Mouse (Mus musculus) ES-Bruce4 (cell line): ENCODE results near the gene Golt1a. TPM values are rescaled to one million over a fixed set of nuclear protein-coding genes. Genes with fewer than 3 reads are reported as not detected.

ENCODE experiments used
- H3K27ac ChIP-seq: 2 replicates; pipeline ENCODE4 v1.5.1; 2012; ENCODE audit warnings: low read length, inconsistent platforms; ENCODE audit not compliant: insufficient read depth
- H3K27me3 ChIP-seq: 2 replicates; pipeline ENCODE4 v1.6.1; 2012; ENCODE audit warnings: mild to moderate bottlenecking, low read length, inconsistent platforms; ENCODE audit not compliant: control insufficient read depth, poor library complexity, insufficient read depth, severe bottlenecking
- H3K36me3 ChIP-seq: 2 replicates; pipeline ENCODE4 v1.6.1; 2012; ENCODE audit warnings: inconsistent platforms, mild to moderate bottlenecking, low read length, moderate library complexity; ENCODE audit not compliant: control insufficient read depth, poor library complexity, insufficient read depth, severe bottlenecking
- H3K4me1 ChIP-seq: one replicate; pipeline ENCODE4 v1.8.1; 2011; ENCODE audit warnings: low read length; ENCODE audit not compliant: control insufficient read depth, insufficient read depth
- H3K4me3 ChIP-seq: 2 replicates; pipeline ENCODE4 v1.5.1; 2011; ENCODE audit warnings: low read depth, mild to moderate bottlenecking, low read length
- H3K9ac ChIP-seq: 2 replicates; pipeline ENCODE4 v1.6.1; 2012; ENCODE audit warnings: low read depth, mild to moderate bottlenecking, inconsistent platforms; ENCODE audit not compliant: poor library complexity, severe bottlenecking
- H3K9me3 ChIP-seq: replicated peaks from 2 replicates; pipeline ENCODE4 v1.6.1; 2012; ENCODE audit warnings: mild to moderate bottlenecking, low read length, inconsistent platforms; ENCODE audit not compliant: control insufficient read depth, poor library complexity, insufficient read depth, severe bottlenecking
- CTCF ChIP-seq: IDR thresholded peaks from one replicate; pipeline ENCODE4 v1.8.1; 2011; ENCODE audit warnings: low read depth, low read length
- EP300 ChIP-seq: IDR thresholded peaks from 2 replicates; pipeline ENCODE4 v1.6.1; 2011; ENCODE audit warnings: low read depth, low read length; ENCODE audit not compliant: insufficient read depth
- POLR2A ChIP-seq: IDR thresholded peaks from one replicate; pipeline ENCODE4 v1.8.1; 2011; ENCODE audit warnings: low read length; ENCODE audit not compliant: insufficient read depth
- polyA plus RNA-seq: library from polyadenylated mRNA; stranded (reverse); fragments of >200 nt; gene quantifications from 2 replicates; pipeline ENCODE4 v1.2.4, GENCODE M21; 2011; ENCODE audit warnings: low read depth; ENCODE audit not compliant: missing spikeins, insufficient read depth, insufficient read length

Gene Golt1a
- polyA plus RNA-seq, 1 experiment: not detected

DNA sequence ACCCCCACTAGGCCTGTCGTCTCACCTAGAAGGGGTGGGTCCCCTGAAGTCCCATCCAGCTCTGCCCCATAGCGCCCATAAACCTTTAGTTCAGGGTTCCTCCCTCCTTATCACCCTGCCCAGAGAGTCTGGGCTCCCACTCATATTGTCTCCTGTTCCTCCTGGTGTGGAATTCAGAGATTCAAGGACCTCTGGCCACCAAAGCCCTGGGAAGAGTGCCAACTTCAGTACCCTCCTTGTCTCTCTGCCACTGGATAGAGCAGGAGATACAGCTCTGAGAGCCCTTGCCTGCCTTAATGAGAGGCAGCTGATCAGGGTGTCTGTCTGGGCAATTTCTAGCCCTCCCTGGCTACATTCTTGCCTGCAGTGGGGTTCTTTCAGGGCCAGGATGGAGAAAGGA is 55.3 kb downstream of the Golt1a start:
- no peak overlapping the region for H3K4me3 ChIP-seq
- H3K27me3 ChIP-seq: no peaks in the 10 kb centered on the region
- TF ChIP-seq EP300 (no peak), POLR2A (no peak), CTCF (no peak)
- H3K9me3 ChIP-seq: no peaks in the 10 kb centered on the region
- no peak overlapping the region for H3K27ac ChIP-seq
- H3K4me1 ChIP-seq: peaks cover 8% of the 10 kb centered on the region
- no peaks in the 10 kb centered on the region for H3K36me3 ChIP-seq
- H3K9ac ChIP-seq: no peak overlapping the region

DNA sequence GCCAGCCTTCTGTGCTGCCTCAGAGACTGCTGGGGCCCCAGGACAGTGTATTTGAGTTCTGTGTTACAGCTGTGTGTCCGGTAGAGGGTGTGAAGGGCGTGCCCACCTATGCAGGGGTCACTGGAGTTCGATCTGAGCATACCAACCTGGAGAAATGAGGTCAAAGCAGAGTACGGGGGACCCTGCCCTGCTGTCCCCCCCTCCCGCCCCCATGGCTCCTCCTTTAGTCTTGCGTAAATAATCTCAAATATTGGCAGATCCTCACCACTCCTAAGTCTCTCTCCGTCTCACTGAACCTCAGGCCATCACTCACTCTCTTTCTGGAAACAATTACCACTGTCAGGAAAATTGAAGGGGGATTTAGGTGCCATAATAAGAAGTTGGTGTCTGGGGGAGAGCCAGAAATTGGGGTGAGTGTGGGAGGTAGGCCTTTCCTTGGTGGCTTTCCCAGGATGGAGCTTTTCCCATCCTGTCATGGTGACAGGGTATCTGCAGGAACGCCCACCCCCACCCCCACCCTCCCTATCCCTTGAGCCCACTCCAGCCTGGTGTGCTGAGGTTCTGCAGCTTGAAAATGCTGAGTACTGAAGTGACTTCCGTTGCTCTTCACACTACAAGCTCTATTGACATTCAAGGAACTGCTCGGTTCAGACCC is 57.5 kb downstream of the Golt1a start:
- Histone ChIP-seq H3K27ac (0 out of 2 replicates have a peak overlapping the region, but pooled peaks have one; percentile 12), H3K4me1 (peaks cover 8% of the 10 kb centered on the region), H3K36me3 (no peaks in the 10 kb centered on the region), H3K27me3 (no peaks in the 10 kb centered on the region), H3K4me3 (no peak overlapping the region), H3K9ac (no peak overlapping the region), H3K9me3 (no peaks in the 10 kb centered on the region)
- no peak for TF ChIP-seq CTCF
- no peak for TF ChIP-seq POLR2A
- no peak for TF ChIP-seq EP300

DNA sequence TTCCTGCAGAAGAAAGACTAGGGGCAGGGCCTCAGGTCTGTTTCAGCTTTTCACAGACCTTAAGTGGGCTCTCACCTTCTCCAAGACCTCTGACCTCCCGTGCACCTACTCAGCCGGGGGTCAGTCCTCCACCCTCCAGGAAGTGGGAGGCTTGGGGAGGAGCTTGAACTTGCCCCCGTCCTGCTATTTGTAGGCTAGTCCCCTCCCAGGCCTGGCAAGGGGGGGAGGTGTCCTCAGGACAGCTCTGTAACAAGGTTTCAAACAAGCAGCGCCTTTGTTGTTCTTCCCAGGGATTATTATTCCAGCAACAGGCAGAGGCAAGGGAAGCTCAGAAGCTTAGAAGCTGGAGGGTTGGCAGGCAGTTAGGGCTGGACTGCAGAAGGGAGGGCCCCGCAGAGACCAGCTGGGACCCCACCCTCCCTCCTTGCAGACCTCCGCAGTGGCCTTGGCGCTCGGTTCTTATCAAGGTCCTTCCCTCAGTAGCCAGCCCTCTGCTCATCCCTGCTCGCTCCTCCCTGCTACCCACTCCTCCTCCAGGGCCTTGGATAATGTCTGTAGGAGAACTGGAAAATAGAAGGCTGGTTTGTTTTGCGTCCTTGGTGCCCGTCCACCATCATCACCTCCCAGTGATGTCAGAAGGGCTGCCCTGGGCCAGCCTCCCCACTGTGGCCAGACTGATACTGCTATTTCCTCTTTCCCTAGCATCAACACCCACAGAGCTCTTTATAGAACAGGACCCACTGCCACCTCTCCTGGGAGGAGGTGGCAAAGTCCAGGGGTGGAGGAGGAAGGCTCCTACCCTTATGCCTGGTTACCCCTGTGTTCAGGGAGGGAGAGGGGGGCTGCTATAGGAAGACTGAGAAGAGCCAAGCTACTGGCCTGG is 58.2 kb downstream of the Golt1a start:
- no peak overlapping the region for H3K9ac ChIP-seq
- H3K4me1 ChIP-seq: peaks cover 8% of the 10 kb centered on the region
- H3K9me3 ChIP-seq: no peaks in the 10 kb centered on the region
- H3K27me3 ChIP-seq: no peaks in the 10 kb centered on the region
- peak overlapping the region; percentile 12 for H3K27ac ChIP-seq
- no peaks in the 10 kb centered on the region for H3K36me3 ChIP-seq
- H3K4me3 ChIP-seq: no peak overlapping the region
- TF ChIP-seq EP300 (no peak), POLR2A (no peak), CTCF (no peak)

DNA sequence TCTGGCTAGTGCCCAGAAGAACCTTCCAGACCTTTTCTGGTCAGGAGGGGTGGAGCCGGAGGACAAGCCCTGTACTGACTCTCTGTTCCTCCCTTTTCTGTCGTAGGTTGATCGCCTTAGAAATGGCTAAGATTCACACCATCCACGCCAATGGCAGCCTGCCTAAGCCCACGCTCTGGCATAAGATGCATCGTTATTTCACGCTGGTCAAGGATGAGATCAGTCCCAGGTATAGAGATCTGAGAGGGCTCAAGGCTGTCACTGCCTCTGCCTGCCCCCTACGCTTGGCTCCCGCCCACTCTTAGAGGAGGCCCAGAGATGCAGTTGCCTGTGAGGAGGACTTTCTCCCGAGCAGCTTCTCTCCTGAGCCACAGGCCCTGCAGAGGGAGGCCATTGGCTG is 59.0 kb downstream of the Golt1a start:
- H3K36me3 ChIP-seq: no peaks in the 10 kb centered on the region
- H3K9me3 ChIP-seq: no peaks in the 10 kb centered on the region
- peaks cover 8% of the 10 kb centered on the region for H3K4me1 ChIP-seq
- no peaks in the 10 kb centered on the region for H3K27me3 ChIP-seq
- TF ChIP-seq CTCF (no peak), EP300 (no peak), POLR2A (no peak)
- no peak overlapping the region for H3K4me3 ChIP-seq
- no peak overlapping the region for H3K9ac ChIP-seq
- no peak overlapping the region for H3K27ac ChIP-seq

DNA sequence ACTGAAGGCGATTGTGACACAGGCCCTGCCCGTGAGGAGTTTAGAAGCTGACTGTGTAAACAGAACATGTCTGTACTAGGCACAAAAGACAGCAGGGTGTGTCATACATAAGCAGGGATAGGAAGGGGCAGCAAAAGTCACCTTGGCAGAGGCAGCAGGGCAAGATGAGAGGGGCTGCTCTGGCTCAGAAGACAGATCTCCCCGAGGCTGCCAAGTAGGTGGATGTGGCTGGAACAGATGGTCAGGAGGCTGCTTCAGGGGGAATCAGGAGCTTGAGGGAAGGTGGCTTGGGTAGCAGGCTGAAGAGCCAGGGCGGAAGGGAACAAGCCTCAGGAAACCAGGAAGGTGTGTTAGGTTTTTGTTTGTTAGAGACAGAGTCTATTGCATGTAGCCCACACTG is 60.8 kb downstream of the Golt1a start:
- TF ChIP-seq CTCF (no peak), POLR2A (no peak), EP300 (no peak)
- no peaks in the 10 kb centered on the region for H3K9me3 ChIP-seq
- H3K27me3 ChIP-seq: no peaks in the 10 kb centered on the region
- peaks cover 6% of the 10 kb centered on the region for H3K4me1 ChIP-seq
- H3K27ac ChIP-seq: no peak overlapping the region
- H3K36me3 ChIP-seq: no peaks in the 10 kb centered on the region
- H3K9ac ChIP-seq: no peak overlapping the region
- no peak overlapping the region for H3K4me3 ChIP-seq

DNA sequence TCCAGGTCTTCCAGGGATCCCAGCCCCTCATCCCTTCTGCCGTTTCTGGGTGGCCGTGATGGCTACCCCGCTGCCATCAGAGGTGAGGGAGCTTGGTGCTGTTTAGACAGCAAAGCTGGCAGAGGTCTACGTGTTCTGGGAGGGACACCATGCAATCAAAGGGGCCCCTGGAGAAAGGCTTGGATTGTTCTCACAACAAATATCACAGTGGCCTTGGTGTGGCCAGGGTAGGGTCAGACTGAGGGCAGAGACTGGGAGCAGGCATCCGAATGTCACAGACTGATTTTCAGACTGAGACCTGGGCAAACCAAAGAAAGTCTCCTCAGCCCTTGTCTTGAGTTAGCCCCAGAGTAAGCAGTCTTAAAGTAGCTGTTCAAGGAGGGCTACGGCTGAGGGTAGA is 61.8 kb downstream of the Golt1a start:
- no peak for TF ChIP-seq POLR2A
- no peak for TF ChIP-seq EP300
- TF ChIP-seq CTCF: no peak
- no peaks in the 10 kb centered on the region for H3K27me3 ChIP-seq
- no peak overlapping the region for H3K9ac ChIP-seq
- no peaks in the 10 kb centered on the region for H3K9me3 ChIP-seq
- no peak overlapping the region for H3K4me3 ChIP-seq
- H3K27ac ChIP-seq: no peak overlapping the region
- H3K4me1 ChIP-seq: peaks cover 5% of the 10 kb centered on the region
- H3K36me3 ChIP-seq: no peaks in the 10 kb centered on the region
